Mouse (Mus musculus): Measurements from ENCODE around the gene Sash1.
A peak's percentile ranks its signal among the peaks of the same experiment; 100 is the strongest.

The Sash1 gene

GRCm38 (mm10) chr10:8885630-8886527 is at the start of gene Sash1:
Gene Sash1 (minus strand): TSS chr10:8886070.
- DNase-seq (ENCODE audit: low spot score in 2 of 2): peak; percentile 63 to 65

GRCm38 (mm10) chr10:8935601-8936000 is 49.7 kb upstream of the Sash1 start:
- no peak for DNase-seq (ENCODE audit: low spot score in 2 of 2)

GRCm38 (mm10) chr10:8933451-8934372 is 47.8 kb upstream of the Sash1 start:
- DNase-seq (ENCODE audit: low spot score in 2 of 2): no peak

- DNase-seq (ENCODE audit: low spot score in 2 of 2): no peak
These were observed 45.8 kb upstream of the Sash1 start for GRCm38 (mm10) chr10:8931548-8932240.

- no peak for DNase-seq (ENCODE audit: low spot score in 2 of 2)
These were observed 44.8 kb upstream of the Sash1 start for GRCm38 (mm10) chr10:8930672-8931071.

GRCm38 (mm10) chr10:8928775-8929647 is 43.1 kb upstream of the Sash1 start:
- no peak for DNase-seq (ENCODE audit: low spot score in 2 of 2)

- DNase-seq (ENCODE audit: low spot score in 2 of 2): no peak
These were observed 42.4 kb upstream of the Sash1 start for GRCm38 (mm10) chr10:8928261-8928660.

- DNase-seq (ENCODE audit: low spot score in 2 of 2): no peak
These were observed 41.0 kb upstream of the Sash1 start for GRCm38 (mm10) chr10:8926906-8927305.

- DNase-seq (ENCODE audit: low spot score in 2 of 2): no peak
These were observed 40.4 kb upstream of the Sash1 start for GRCm38 (mm10) chr10:8926295-8926694.

GRCm38 (mm10) chr10:8925299-8925698 is 39.4 kb upstream of the Sash1 start:
- DNase-seq (ENCODE audit: low spot score in 2 of 2): no peak

GRCm38 (mm10) chr10:8921098-8921693 is 35.3 kb upstream of the Sash1 start:
- DNase-seq (ENCODE audit: low spot score in 2 of 2): no peak

- DNase-seq (ENCODE audit: low spot score in 2 of 2): no peak
These were observed 31.9 kb upstream of the Sash1 start for GRCm38 (mm10) chr10:8917798-8918197.

GRCm38 (mm10) chr10:8917350-8917749 is 31.5 kb upstream of the Sash1 start:
- no peak for DNase-seq (ENCODE audit: low spot score in 2 of 2)

- DNase-seq (ENCODE audit: low spot score in 2 of 2): no peak
These were observed 29.9 kb upstream of the Sash1 start for GRCm38 (mm10) chr10:8915755-8916154.

- no peak for DNase-seq (ENCODE audit: low spot score in 2 of 2)
These were observed 28.0 kb upstream of the Sash1 start for GRCm38 (mm10) chr10:8913904-8914303.

GRCm38 (mm10) chr10:8912706-8913275 is 26.9 kb upstream of the Sash1 start:
- no peak for DNase-seq (ENCODE audit: low spot score in 2 of 2)

GRCm38 (mm10) chr10:8912213-8912612 is 26.3 kb upstream of the Sash1 start:
- no peak for DNase-seq (ENCODE audit: low spot score in 2 of 2)

- no peak for DNase-seq (ENCODE audit: low spot score in 2 of 2)
These were observed 24.5 kb upstream of the Sash1 start for GRCm38 (mm10) chr10:8910237-8910990.

- no peak for DNase-seq (ENCODE audit: low spot score in 2 of 2)
These were observed 17.2 kb upstream of the Sash1 start for GRCm38 (mm10) chr10:8903086-8903485.
